Mouse (Mus musculus): Measurements from ENCODE around the gene Zeb2. TPM values are rescaled to one million over a fixed set of nuclear protein-coding genes. Genes with fewer than 3 reads are reported as not detected.

Gene Zeb2
- polyA plus RNA-seq, 1 experiment: 6.5 TPM

GRCm38 (mm10) chr2:45012676-45013075 lies 104.5 kb downstream of the Zeb2 start:
- Histone ChIP-seq H3K36me3 (ENCODE audit: control insufficient read depth, insufficient read depth, low read length) (no peaks in the 10 kb centered on the region), H3K27ac (ENCODE audit: control insufficient read depth, insufficient read depth, low read length) (no peak overlapping the region), H3K4me3 (ENCODE audit: control insufficient read depth, insufficient read depth, low read length) (no peak overlapping the region), H3K4me1 (replicated peaks; ENCODE audit: control insufficient read depth, insufficient read depth, low read length) (no peaks in the 10 kb centered on the region), H3K27me3 (ENCODE audit: control insufficient read depth, insufficient read depth, low read length) (no peaks in the 10 kb centered on the region)
- 96% methylated on average over 3 of the region's 3 CpGs for WGBS
- TF ChIP-seq CTCF (IDR thresholded peaks at IDR 0.05; ENCODE audit: borderline replicate concordance, control insufficient read depth, extremely low read depth, insufficient read depth, low read length, poor library complexity) (no peak), POLR2A (IDR thresholded peaks at IDR 0.05; ENCODE audit: control insufficient read depth, extremely low read depth, insufficient read depth, low read length, poor library complexity) (no peak)
- no peak for DNase-seq

DNA sequence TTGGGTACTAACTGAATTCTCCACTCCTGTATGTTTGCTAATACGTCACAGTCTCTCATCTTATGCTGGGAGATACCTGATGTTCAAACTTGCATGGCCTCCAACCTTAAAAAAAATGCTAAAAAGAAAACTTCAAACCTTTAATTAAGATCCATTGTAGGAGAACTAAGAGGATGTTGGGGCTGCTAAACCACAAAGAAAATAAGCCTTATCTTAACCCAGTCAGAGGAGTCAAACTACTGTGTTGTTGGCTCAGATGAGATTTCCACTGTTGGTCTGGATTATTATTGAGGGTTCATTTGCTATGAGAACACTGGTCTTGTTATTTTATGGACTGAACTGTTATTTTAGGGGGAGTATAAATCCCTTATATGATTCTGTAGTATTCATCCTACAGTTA lies 106.5 kb downstream of the Zeb2 start:
- WGBS: 93% methylated on average over 1 of the region's 1 CpGs
- TF ChIP-seq POLR2A (IDR thresholded peaks at IDR 0.05; ENCODE audit: control insufficient read depth, extremely low read depth, insufficient read depth, low read length, poor library complexity): no peak
- TF ChIP-seq CTCF (IDR thresholded peaks at IDR 0.05; ENCODE audit: borderline replicate concordance, control insufficient read depth, extremely low read depth, insufficient read depth, low read length, poor library complexity): no peak
- H3K4me1 ChIP-seq (replicated peaks; ENCODE audit: control insufficient read depth, insufficient read depth, low read length): no peaks in the 10 kb centered on the region
- no peak for DNase-seq
- H3K4me3 ChIP-seq (ENCODE audit: control insufficient read depth, insufficient read depth, low read length): no peak overlapping the region
- H3K36me3 ChIP-seq (ENCODE audit: control insufficient read depth, insufficient read depth, low read length): no peaks in the 10 kb centered on the region
- H3K27ac ChIP-seq (ENCODE audit: control insufficient read depth, insufficient read depth, low read length): no peak overlapping the region
- no peaks in the 10 kb centered on the region for H3K27me3 ChIP-seq (ENCODE audit: control insufficient read depth, insufficient read depth, low read length)

DNA sequence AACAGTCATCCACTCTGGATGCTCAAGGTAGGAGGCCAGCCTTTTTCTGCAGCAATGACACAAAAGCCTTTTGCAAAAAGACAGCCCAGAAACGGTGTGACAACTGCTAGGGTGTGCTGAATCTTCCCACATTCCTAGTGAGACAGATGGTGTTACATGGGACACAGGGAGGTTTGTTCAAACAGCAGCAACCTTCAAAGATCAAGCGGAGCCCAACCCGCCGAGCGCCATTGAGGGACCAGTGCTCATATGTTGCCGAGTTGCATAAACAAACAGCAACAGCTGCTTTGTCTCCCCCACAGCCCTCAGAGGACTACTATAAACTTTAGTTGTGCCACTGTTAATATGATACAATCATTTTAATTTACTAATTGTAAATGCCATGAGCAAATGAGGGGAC lies 117.3 kb downstream of the Zeb2 start:
- DNase-seq: no peak
- TF ChIP-seq POLR2A (IDR thresholded peaks at IDR 0.05; ENCODE audit: control insufficient read depth, extremely low read depth, insufficient read depth, low read length, poor library complexity) (no peak), CTCF (IDR thresholded peaks at IDR 0.05; ENCODE audit: borderline replicate concordance, control insufficient read depth, extremely low read depth, insufficient read depth, low read length, poor library complexity) (no peak)
- Histone ChIP-seq H3K4me3 (ENCODE audit: control insufficient read depth, insufficient read depth, low read length) (no peak overlapping the region), H3K27me3 (ENCODE audit: control insufficient read depth, insufficient read depth, low read length) (no peaks in the 10 kb centered on the region), H3K36me3 (ENCODE audit: control insufficient read depth, insufficient read depth, low read length) (no peaks in the 10 kb centered on the region), H3K27ac (ENCODE audit: control insufficient read depth, insufficient read depth, low read length) (no peak overlapping the region), H3K4me1 (replicated peaks; ENCODE audit: control insufficient read depth, insufficient read depth, low read length) (no peaks in the 10 kb centered on the region)
- 95% methylated on average over 6 of the region's 6 CpGs for WGBS

DNA sequence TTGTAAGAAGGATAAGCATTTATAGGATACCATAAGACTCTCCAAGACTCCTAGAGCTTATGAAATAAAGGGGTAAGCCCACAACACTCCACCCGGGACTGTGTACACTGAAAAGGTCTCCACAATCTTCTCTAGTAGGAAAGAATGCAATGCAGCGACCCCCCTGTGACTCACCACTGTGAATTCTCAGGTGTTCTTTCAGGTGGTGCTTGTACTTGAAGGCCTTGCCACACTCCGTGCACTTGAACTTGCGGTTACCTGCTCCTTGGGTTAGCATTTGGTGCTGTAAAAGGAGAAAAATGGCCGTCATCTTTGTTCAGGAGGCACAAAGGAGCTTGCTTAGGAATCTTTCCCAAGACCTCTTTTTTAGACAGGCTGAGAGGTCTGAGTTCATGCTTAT lies 118.5 kb downstream of the Zeb2 start:
- WGBS: 98% methylated on average over 5 of the region's 5 CpGs

DNA sequence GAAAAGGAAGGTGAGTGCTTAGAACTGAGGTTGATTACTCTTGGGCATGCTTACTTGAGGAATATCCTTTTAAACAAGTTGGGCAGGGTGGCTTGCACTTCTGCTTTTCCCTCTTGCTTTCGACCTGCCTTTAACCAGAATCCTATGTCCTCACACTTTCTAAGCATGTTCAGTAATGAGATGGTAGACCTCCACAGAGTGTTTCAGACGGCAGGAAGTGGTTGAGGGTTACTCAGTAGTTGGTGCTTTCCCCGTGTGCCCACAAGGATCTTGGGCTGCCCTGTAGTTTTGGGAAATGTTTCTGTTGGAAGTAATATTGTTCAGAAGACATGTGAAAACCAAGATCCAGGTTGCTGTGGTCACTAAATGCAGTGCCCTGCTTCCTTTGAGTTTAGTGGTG lies 135.5 kb downstream of the Zeb2 start:
- TF ChIP-seq CTCF (IDR thresholded peaks at IDR 0.05; ENCODE audit: borderline replicate concordance, control insufficient read depth, extremely low read depth, insufficient read depth, low read length, poor library complexity): no peak
- no peak for TF ChIP-seq POLR2A (IDR thresholded peaks at IDR 0.05; ENCODE audit: control insufficient read depth, extremely low read depth, insufficient read depth, low read length, poor library complexity)
- Histone ChIP-seq H3K27ac (ENCODE audit: control insufficient read depth, insufficient read depth, low read length) (no peak overlapping the region), H3K4me1 (replicated peaks; ENCODE audit: control insufficient read depth, insufficient read depth, low read length) (peaks cover 19% of the 10 kb centered on the region), H3K4me3 (ENCODE audit: control insufficient read depth, insufficient read depth, low read length) (no peak overlapping the region), H3K27me3 (ENCODE audit: control insufficient read depth, insufficient read depth, low read length) (no peaks in the 10 kb centered on the region), H3K36me3 (ENCODE audit: control insufficient read depth, insufficient read depth, low read length) (no peaks in the 10 kb centered on the region)
- DNase-seq: peak; percentile 41
- 12% methylated on average over 3 of the region's 3 CpGs for WGBS

More for the DNA sequence above, 118.5 kb downstream of the Zeb2 start:
- Histone ChIP-seq H3K27me3 (ENCODE audit: control insufficient read depth, insufficient read depth, low read length) (no peaks in the 10 kb centered on the region), H3K4me3 (ENCODE audit: control insufficient read depth, insufficient read depth, low read length) (no peak overlapping the region), H3K36me3 (ENCODE audit: control insufficient read depth, insufficient read depth, low read length) (no peaks in the 10 kb centered on the region), H3K27ac (ENCODE audit: control insufficient read depth, insufficient read depth, low read length) (no peak overlapping the region), H3K4me1 (replicated peaks; ENCODE audit: control insufficient read depth, insufficient read depth, low read length) (no peaks in the 10 kb centered on the region)
- TF ChIP-seq CTCF (IDR thresholded peaks at IDR 0.05; ENCODE audit: borderline replicate concordance, control insufficient read depth, extremely low read depth, insufficient read depth, low read length, poor library complexity) (no peak), POLR2A (IDR thresholded peaks at IDR 0.05; ENCODE audit: control insufficient read depth, extremely low read depth, insufficient read depth, low read length, poor library complexity) (no peak)
- no peak for DNase-seq

DNA sequence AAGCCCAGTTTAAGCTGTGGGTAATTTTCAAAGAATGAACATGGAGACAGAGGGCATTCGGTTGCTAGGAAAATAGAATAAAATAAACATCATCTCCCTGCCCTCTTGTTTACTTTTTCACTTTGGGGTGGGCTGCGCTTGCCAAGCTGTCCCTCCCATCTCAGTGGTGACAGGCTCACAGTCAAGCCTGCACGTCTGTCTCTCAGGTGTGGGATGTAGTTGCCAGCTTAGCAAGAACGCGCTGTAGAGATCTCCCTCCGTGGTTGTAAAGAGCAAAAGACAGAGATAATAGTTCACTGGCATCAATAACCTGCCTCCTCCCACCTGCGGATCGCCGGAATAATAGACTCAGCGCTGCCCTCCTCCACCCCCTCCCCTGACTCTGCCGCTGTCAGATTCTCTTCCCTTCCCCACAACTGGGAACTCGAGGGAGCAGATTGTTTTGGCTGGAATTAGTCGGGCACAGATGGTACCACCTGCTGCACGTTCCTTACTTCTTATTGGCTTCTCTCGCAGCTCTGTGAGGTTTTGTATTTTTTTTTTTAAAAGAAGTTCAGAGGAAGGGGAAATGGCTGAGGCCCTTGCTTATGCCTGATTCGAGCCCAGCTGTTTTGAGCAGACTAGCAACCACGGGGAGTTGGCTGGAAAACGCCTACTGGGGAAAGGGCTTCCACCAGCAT lies 138.0 kb downstream of the Zeb2 start:
- Histone ChIP-seq H3K36me3 (ENCODE audit: control insufficient read depth, insufficient read depth, low read length) (no peaks in the 10 kb centered on the region), H3K27me3 (ENCODE audit: control insufficient read depth, insufficient read depth, low read length) (no peaks in the 10 kb centered on the region), H3K4me3 (ENCODE audit: control insufficient read depth, insufficient read depth, low read length) (peak overlapping the region; percentile 47), H3K4me1 (replicated peaks; ENCODE audit: control insufficient read depth, insufficient read depth, low read length) (peaks cover 19% of the 10 kb centered on the region), H3K27ac (ENCODE audit: control insufficient read depth, insufficient read depth, low read length) (peak overlapping the region; percentile 63)
- TF ChIP-seq POLR2A (IDR thresholded peaks at IDR 0.05; ENCODE audit: control insufficient read depth, extremely low read depth, insufficient read depth, low read length, poor library complexity) (no peak), CTCF (IDR thresholded peaks at IDR 0.05; ENCODE audit: borderline replicate concordance, control insufficient read depth, extremely low read depth, insufficient read depth, low read length, poor library complexity) (no peak)
- 12% methylated on average over 18 of the region's 18 CpGs for WGBS
- DNase-seq: no peak

- no peak for DNase-seq
- Histone ChIP-seq H3K27ac (ENCODE audit: control insufficient read depth, insufficient read depth, low read length) (no peak overlapping the region), H3K36me3 (ENCODE audit: control insufficient read depth, insufficient read depth, low read length) (no peaks in the 10 kb centered on the region), H3K4me1 (replicated peaks; ENCODE audit: control insufficient read depth, insufficient read depth, low read length) (peaks cover 19% of the 10 kb centered on the region), H3K4me3 (ENCODE audit: control insufficient read depth, insufficient read depth, low read length) (no peak overlapping the region), H3K27me3 (ENCODE audit: control insufficient read depth, insufficient read depth, low read length) (no peaks in the 10 kb centered on the region)
- TF ChIP-seq CTCF (IDR thresholded peaks at IDR 0.05; ENCODE audit: borderline replicate concordance, control insufficient read depth, extremely low read depth, insufficient read depth, low read length, poor library complexity) (no peak), POLR2A (IDR thresholded peaks at IDR 0.05; ENCODE audit: control insufficient read depth, extremely low read depth, insufficient read depth, low read length, poor library complexity) (no peak)
- 97% methylated on average over 6 of the region's 6 CpGs for WGBS
Measured at GRCm38 (mm10) chr2:44978038-44978437, 139.2 kb downstream of the Zeb2 start.

Measured in thymus, adult 2 months (tissue).